Mouse (Mus musculus) E14TG2a.4 (cell line): ENCODE results near the gene Podxl.

Experiments
- CTCF ChIP-seq: conservative IDR thresholded peaks from 2 replicates; pipeline ENCODE4 v1.5.1; 2014; ENCODE audit warnings: low read length
- POU5F1 ChIP-seq: IDR thresholded peaks from 2 replicates; pipeline ENCODE4 v1.6.1; 2014; ENCODE audit warnings: low read length, borderline replicate concordance

GRCm38 (mm10) chr6:31531880-31532279, 31.9 kb downstream of the Podxl start:
- TF ChIP-seq CTCF (no peak), POU5F1 (no peak)
